Mouse (Mus musculus): ENCODE results near the gene Cul1. TPM values are rescaled to one million over a fixed set of nuclear protein-coding genes. Genes with fewer than 3 reads are reported as not detected.

The Cul1 gene
- polyA plus RNA-seq, 1 experiment = 26.3 TPM

DNA sequence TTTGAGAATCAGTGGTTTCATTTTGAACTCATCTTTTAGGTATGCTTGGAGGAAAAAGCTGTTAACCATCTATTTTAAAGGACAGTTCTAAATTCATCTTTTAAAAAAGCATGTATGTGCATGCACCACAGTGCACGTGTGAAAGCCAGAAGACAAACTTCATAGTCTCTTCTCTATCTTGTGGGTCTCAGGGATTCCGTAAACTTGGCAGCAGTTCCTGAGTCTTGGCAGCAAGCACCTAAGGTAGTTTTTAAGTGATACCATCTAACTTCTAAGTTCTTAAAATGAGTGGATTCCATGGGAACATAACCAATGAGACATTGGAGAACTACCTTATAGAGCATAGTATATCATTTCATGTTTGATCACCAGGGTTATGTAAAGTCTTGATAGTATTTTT, 3.7 kb downstream of the Cul1 start:
- no peak overlapping the region for H3ac ChIP-seq (ENCODE audit: control insufficient read depth, insufficient read length, low read depth)
- H3K79me3 ChIP-seq (ENCODE audit: low read depth) = peaks cover 72% of the 10 kb centered on the region
- no peak for TF ChIP-seq CEBPB (IDR thresholded peaks at IDR 0.05; ENCODE audit: low read depth)
- no peak for TF ChIP-seq CTCF (IDR thresholded peaks at IDR 0.05; ENCODE audit: control insufficient read depth, insufficient read depth, insufficient read length)
- no peak for TF ChIP-seq FOSL1 (IDR thresholded peaks at IDR 0.05; ENCODE audit: insufficient read depth, low read length, poor library complexity, severe bottlenecking)
- TF ChIP-seq MYOD1 (IDR thresholded peaks at IDR 0.05; ENCODE audit: control insufficient read depth, insufficient read length, low read depth) = no peak
- TF ChIP-seq USF1 (IDR thresholded peaks at IDR 0.05; ENCODE audit: low read depth) = no peak
- TF ChIP-seq MYOG (IDR thresholded peaks at IDR 0.05; ENCODE audit: control insufficient read depth, extremely low read depth, insufficient read length) = no peak
- no peak for TF ChIP-seq MAX (IDR thresholded peaks at IDR 0.05)
- peaks cover 81% of the 10 kb centered on the region for H3K79me2 ChIP-seq (ENCODE audit: control insufficient read depth, insufficient read depth)
- H3K4me3 ChIP-seq (ENCODE audit: insufficient read depth, poor library complexity, severe bottlenecking) = no peak overlapping the region
- H3K36me3 ChIP-seq (ENCODE audit: control insufficient read depth, insufficient read depth) = peaks cover 3% of the 10 kb centered on the region
- H3K27me3 ChIP-seq (ENCODE audit: control insufficient read depth, insufficient read depth, insufficient read length) = no peaks in the 10 kb centered on the region

DNA sequence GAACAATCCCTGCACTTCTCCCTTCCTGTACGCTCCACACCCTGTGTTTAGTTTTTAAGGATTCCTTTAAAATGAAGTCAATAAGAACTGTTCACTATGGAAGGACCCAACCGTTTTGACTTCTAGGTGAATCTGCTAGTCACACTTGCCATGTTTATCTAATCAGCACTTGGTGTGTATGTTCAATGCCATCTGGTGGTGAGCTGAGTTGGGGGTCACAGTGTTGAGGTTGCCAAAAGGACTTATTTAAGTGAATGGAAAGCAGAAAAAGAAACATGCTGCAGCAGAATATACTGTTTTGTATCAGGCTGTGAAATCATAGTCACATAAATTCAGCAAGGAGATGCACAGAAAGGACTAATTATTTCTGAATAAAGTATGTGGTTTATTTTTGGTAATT, 12.2 kb downstream of the Cul1 start:
- TF ChIP-seq FOSL1 (IDR thresholded peaks at IDR 0.05; ENCODE audit: insufficient read depth, low read length, poor library complexity, severe bottlenecking) (no peak), MYOD1 (IDR thresholded peaks at IDR 0.05; ENCODE audit: control insufficient read depth, insufficient read length, low read depth) (no peak), CEBPB (IDR thresholded peaks at IDR 0.05; ENCODE audit: low read depth) (no peak), USF1 (IDR thresholded peaks at IDR 0.05; ENCODE audit: low read depth) (no peak), CTCF (IDR thresholded peaks at IDR 0.05; ENCODE audit: control insufficient read depth, insufficient read depth, insufficient read length) (no peak), MAX (IDR thresholded peaks at IDR 0.05) (no peak), MYOG (IDR thresholded peaks at IDR 0.05; ENCODE audit: control insufficient read depth, extremely low read depth, insufficient read length) (no peak)
- Histone ChIP-seq H3K27me3 (ENCODE audit: control insufficient read depth, insufficient read depth, insufficient read length) (no peaks in the 10 kb centered on the region), H3K4me3 (ENCODE audit: insufficient read depth, poor library complexity, severe bottlenecking) (no peak overlapping the region), H3K36me3 (ENCODE audit: control insufficient read depth, insufficient read depth) (peaks cover 3% of the 10 kb centered on the region), H3K79me3 (ENCODE audit: low read depth) (peaks cover 97% of the 10 kb centered on the region), H3K79me2 (ENCODE audit: control insufficient read depth, insufficient read depth) (peaks cover 100% of the 10 kb centered on the region), H3ac (ENCODE audit: control insufficient read depth, insufficient read length, low read depth) (no peak overlapping the region)

DNA sequence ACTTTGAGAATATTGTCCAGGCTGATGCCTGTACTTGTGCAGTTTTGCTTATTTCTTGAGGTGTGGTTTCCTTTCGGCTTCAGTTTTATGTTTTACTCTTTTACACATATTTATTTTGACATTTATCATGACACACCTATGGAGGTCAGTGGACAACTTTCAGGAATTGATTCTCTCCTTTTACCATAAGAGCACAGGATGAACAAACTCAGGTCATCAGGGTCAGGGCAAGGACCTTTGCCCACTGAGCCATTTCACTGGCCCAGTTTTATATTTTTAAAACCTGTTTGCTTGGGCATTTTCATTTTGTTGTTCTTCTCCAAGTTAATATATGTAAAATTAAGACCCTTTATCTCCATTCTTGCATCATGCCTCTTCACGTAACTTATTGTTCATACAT, 13.3 kb downstream of the Cul1 start:
- peaks cover 100% of the 10 kb centered on the region for H3K79me2 ChIP-seq (ENCODE audit: control insufficient read depth, insufficient read depth)
- no peak for TF ChIP-seq FOSL1 (IDR thresholded peaks at IDR 0.05; ENCODE audit: insufficient read depth, low read length, poor library complexity, severe bottlenecking)
- TF ChIP-seq USF1 (IDR thresholded peaks at IDR 0.05; ENCODE audit: low read depth) = no peak
- TF ChIP-seq CTCF (IDR thresholded peaks at IDR 0.05; ENCODE audit: control insufficient read depth, insufficient read depth, insufficient read length) = no peak
- H3K27me3 ChIP-seq (ENCODE audit: control insufficient read depth, insufficient read depth, insufficient read length) = no peaks in the 10 kb centered on the region
- no peaks in the 10 kb centered on the region for H3K36me3 ChIP-seq (ENCODE audit: control insufficient read depth, insufficient read depth)
- peaks cover 97% of the 10 kb centered on the region for H3K79me3 ChIP-seq (ENCODE audit: low read depth)
- no peak overlapping the region for H3K4me3 ChIP-seq (ENCODE audit: insufficient read depth, poor library complexity, severe bottlenecking)
- H3ac ChIP-seq (ENCODE audit: control insufficient read depth, insufficient read length, low read depth) = no peak overlapping the region

DNA sequence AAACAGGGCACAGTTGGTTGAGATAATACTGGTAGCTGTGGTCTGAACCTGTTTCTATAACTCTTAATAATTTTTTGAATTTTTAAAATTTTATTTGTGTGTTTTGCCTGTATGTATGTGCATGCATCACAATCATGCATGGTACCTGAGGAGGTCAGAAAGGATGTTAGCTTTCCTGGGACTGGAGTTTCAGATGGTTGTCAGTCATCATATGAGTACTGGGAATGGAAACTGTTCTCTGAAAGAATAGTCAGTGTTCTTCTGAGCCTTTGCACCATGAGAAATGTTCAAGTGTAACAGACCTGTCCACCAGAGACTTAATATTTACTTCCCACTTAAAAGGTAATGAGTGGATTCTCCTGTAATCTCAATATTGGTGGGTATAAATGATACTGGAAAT, 13.9 kb downstream of the Cul1 start:
- peaks cover 100% of the 10 kb centered on the region for H3K79me2 ChIP-seq (ENCODE audit: control insufficient read depth, insufficient read depth)
- no peaks in the 10 kb centered on the region for H3K27me3 ChIP-seq (ENCODE audit: control insufficient read depth, insufficient read depth, insufficient read length)
- H3K4me3 ChIP-seq (ENCODE audit: insufficient read depth, poor library complexity, severe bottlenecking) = no peak overlapping the region
- no peak for TF ChIP-seq MYOG (IDR thresholded peaks at IDR 0.05; ENCODE audit: control insufficient read depth, extremely low read depth, insufficient read length)
- TF ChIP-seq USF1 (IDR thresholded peaks at IDR 0.05; ENCODE audit: low read depth) = no peak
- TF ChIP-seq CEBPB (IDR thresholded peaks at IDR 0.05; ENCODE audit: low read depth) = no peak
- no peak for TF ChIP-seq CTCF (IDR thresholded peaks at IDR 0.05; ENCODE audit: control insufficient read depth, insufficient read depth, insufficient read length)
- H3ac ChIP-seq (ENCODE audit: control insufficient read depth, insufficient read length, low read depth) = no peak overlapping the region
- H3K36me3 ChIP-seq (ENCODE audit: control insufficient read depth, insufficient read depth) = no peaks in the 10 kb centered on the region
- peaks cover 96% of the 10 kb centered on the region for H3K79me3 ChIP-seq (ENCODE audit: low read depth)

DNA sequence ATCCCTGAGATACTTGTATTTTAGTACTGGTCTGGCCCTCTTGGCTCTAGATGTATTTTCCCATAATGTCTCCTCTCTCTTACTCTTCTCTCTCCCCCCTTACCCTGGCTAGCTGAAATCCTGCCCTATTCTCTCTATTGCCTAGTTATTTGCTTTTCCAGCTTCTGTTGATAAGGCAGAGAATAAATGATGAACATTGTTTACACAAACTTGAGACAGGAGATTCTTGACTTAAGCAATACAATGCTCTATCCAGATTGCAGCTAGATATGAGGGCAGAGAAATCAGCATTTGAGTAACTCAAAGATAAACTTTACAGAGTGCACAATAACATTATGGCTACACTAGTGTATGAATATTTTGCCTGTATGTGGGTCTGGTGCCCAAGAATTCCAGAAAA, 16.6 kb downstream of the Cul1 start:
- Histone ChIP-seq H3K27me3 (ENCODE audit: control insufficient read depth, insufficient read depth, insufficient read length) (no peaks in the 10 kb centered on the region), H3K4me3 (ENCODE audit: insufficient read depth, poor library complexity, severe bottlenecking) (no peak overlapping the region), H3K36me3 (ENCODE audit: control insufficient read depth, insufficient read depth) (peaks cover 4% of the 10 kb centered on the region), H3K79me3 (ENCODE audit: low read depth) (peaks cover 97% of the 10 kb centered on the region), H3ac (ENCODE audit: control insufficient read depth, insufficient read length, low read depth) (no peak overlapping the region), H3K79me2 (ENCODE audit: control insufficient read depth, insufficient read depth) (peaks cover 100% of the 10 kb centered on the region)
- no peak for TF ChIP-seq MYOD1 (IDR thresholded peaks at IDR 0.05; ENCODE audit: control insufficient read depth, insufficient read length, low read depth)
- TF ChIP-seq MAX (IDR thresholded peaks at IDR 0.05) = no peak
- no peak for TF ChIP-seq MYOG (IDR thresholded peaks at IDR 0.05; ENCODE audit: control insufficient read depth, extremely low read depth, insufficient read length)
- no peak for TF ChIP-seq CEBPB (IDR thresholded peaks at IDR 0.05; ENCODE audit: low read depth)
- no peak for TF ChIP-seq FOSL1 (IDR thresholded peaks at IDR 0.05; ENCODE audit: insufficient read depth, low read length, poor library complexity, severe bottlenecking)
- no peak for TF ChIP-seq CTCF (IDR thresholded peaks at IDR 0.05; ENCODE audit: control insufficient read depth, insufficient read depth, insufficient read length)
- no peak for TF ChIP-seq USF1 (IDR thresholded peaks at IDR 0.05; ENCODE audit: low read depth)

DNA sequence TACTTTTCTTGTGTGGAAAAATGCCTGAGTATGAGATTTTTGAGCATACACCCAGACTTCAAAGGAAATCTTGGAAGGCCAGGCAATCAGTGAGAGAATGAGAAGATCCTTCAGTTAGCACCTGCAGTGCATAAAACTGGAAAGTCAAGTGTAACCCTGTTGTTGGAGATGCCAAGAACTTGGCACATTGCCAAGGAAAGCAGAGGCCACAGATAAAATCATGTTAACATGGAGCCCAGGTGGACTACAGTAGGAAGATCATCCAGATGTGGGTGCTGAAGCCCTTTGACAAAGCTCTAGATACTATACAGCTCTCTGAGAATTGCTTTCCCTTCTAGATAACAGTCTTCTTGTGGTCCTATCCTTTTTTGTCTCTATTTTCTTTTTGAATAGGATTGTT, 19.2 kb downstream of the Cul1 start:
- Histone ChIP-seq H3K79me3 (ENCODE audit: low read depth) (peaks cover 97% of the 10 kb centered on the region), H3K4me3 (ENCODE audit: insufficient read depth, poor library complexity, severe bottlenecking) (no peak overlapping the region), H3K79me2 (ENCODE audit: control insufficient read depth, insufficient read depth) (peaks cover 100% of the 10 kb centered on the region), H3K27me3 (ENCODE audit: control insufficient read depth, insufficient read depth, insufficient read length) (no peaks in the 10 kb centered on the region), H3K36me3 (ENCODE audit: control insufficient read depth, insufficient read depth) (peaks cover 4% of the 10 kb centered on the region), H3ac (ENCODE audit: control insufficient read depth, insufficient read length, low read depth) (no peak overlapping the region)
- TF ChIP-seq MYOG (IDR thresholded peaks at IDR 0.05; ENCODE audit: control insufficient read depth, extremely low read depth, insufficient read length) = no peak
- TF ChIP-seq CEBPB (IDR thresholded peaks at IDR 0.05; ENCODE audit: low read depth) = no peak
- TF ChIP-seq MYOD1 (IDR thresholded peaks at IDR 0.05; ENCODE audit: control insufficient read depth, insufficient read length, low read depth) = no peak
- no peak for TF ChIP-seq USF1 (IDR thresholded peaks at IDR 0.05; ENCODE audit: low read depth)
- TF ChIP-seq CTCF (IDR thresholded peaks at IDR 0.05; ENCODE audit: control insufficient read depth, insufficient read depth, insufficient read length) = no peak
- TF ChIP-seq FOSL1 (IDR thresholded peaks at IDR 0.05; ENCODE audit: insufficient read depth, low read length, poor library complexity, severe bottlenecking) = no peak
- TF ChIP-seq MAX (IDR thresholded peaks at IDR 0.05) = no peak

All from C2C12 (cell line).